Mouse (Mus musculus) lung, postnatal 0 days (tissue): ENCODE results near the gene Hacd4.

Experiments
- CTCF ChIP-seq: IDR thresholded peaks from 2 replicates; pipeline ENCODE4 v1.5.1; 2016; ENCODE audit warnings: antibody characterized with exemption, mild to moderate bottlenecking
- EP300 ChIP-seq: IDR thresholded peaks from 2 replicates; pipeline ENCODE4 v1.6.1; 2016; ENCODE audit warnings: antibody characterized with exemption, mild to moderate bottlenecking, control low read depth

- TF ChIP-seq CTCF (no peak), EP300 (no peak)
Observed at GRCm38 (mm10) chr4:88437917-88438316, 811 bp downstream of the Hacd4 start.
